ENCODE assay signal across 10 mouse cellular contexts in genomic region chr5:32336092-32336491, GRCm38 (mm10).
DNase-seq lines count a peak whose midpoint lies in the region; ATAC-seq and TF ChIP-seq lines count a peak whose summit lies in the region.
"Had no signal": no experiment of that assay in that cellular context is flagged by ENCODE, and none has a peak within 500 bp of the region (broad histone marks: within the 10 kb centered on the region; RNA-seq: fewer than 3 reads in every experiment).

No protein-coding gene starts in this region.

- H3K27me3 ChIP-seq in heart, embryonic 15.5 days = no peaks in the 10 kb centered on the region
- no peaks in the 10 kb centered on the region for H3K27me3 ChIP-seq in stomach, postnatal 0 days (ENCODE audit: control insufficient read depth, insufficient read depth, low read length)
- H3K27me3 ChIP-seq: forebrain, embryonic 13.5 days had no signal

- TF ChIP-seq CTCF in stomach, postnatal 0 days (IDR thresholded peaks at IDR 0.05; ENCODE audit: low read depth) = no peak

- no peak overlapping the region for H3K4me2 ChIP-seq in heart, embryonic 15.5 days
- H3K4me2 ChIP-seq in stomach, postnatal 0 days (replicated peaks; ENCODE audit: low read depth) = no peak overlapping the region

- no peaks in the 10 kb centered on the region for H3K36me3 ChIP-seq in heart, embryonic 15.5 days
- no peaks in the 10 kb centered on the region for H3K36me3 ChIP-seq in stomach, postnatal 0 days (ENCODE audit: control insufficient read depth, insufficient read depth, low read length)

- no peak overlapping the region for H3K4me3 ChIP-seq in heart, embryonic 15.5 days
- H3K4me3 ChIP-seq in stomach, postnatal 0 days (ENCODE audit: low read depth, low read length) = no peak overlapping the region
- H3K4me3 ChIP-seq: forebrain, embryonic 13.5 days; heart, adult 2 months had no signal

- peak overlapping the region; percentile 85 for H3K27ac ChIP-seq in heart, embryonic 15.5 days
- peak overlapping the region; percentile 89 for H3K27ac ChIP-seq in stomach, postnatal 0 days (replicated peaks)

- H3K9me3 ChIP-seq in heart, embryonic 15.5 days (replicated peaks) = no peaks in the 10 kb centered on the region
- no peaks in the 10 kb centered on the region for H3K9me3 ChIP-seq in stomach, postnatal 0 days (ENCODE audit: control insufficient read depth, low read length)
- H3K9me3 ChIP-seq: forebrain, embryonic 13.5 days had no signal

- H3K4me1 ChIP-seq in heart, embryonic 15.5 days (replicated peaks) = peaks cover 55% of the 10 kb centered on the region
- peaks cover 8% of the 10 kb centered on the region for H3K4me1 ChIP-seq in stomach, postnatal 0 days (replicated peaks; ENCODE audit: control insufficient read depth, insufficient read depth)

- ATAC-seq in heart, embryonic 15.5 days (replicated peaks; ENCODE audit: insufficient number of reproducible peaks, insufficient read depth, low FRiP score, low read depth) = no peak
- ATAC-seq in stomach, postnatal 0 days (ENCODE audit: low FRiP score, low TSS enrichment) = 0 out of 2 replicates have a peak, but pooled peaks have one; percentile 19

- no peak for DNase-seq in heart, adult 8-10 months (ENCODE audit: low spot score)
- DNase-seq in urinary bladder, postnatal 14 days (ENCODE audit: low spot score) = peak; percentile 77
- no peak for DNase-seq in urinary bladder, postnatal 4 days (ENCODE audit: low spot score in 2 of 2)
- DNase-seq in cerebellum, postnatal 25 days = peak; percentile 74 to 79
- DNase-seq in stomach, postnatal 0 days (ENCODE audit: low spot score) = no peak
- DNase-seq in lung, adult 18-20 months = no peak
- DNase-seq: lung, postnatal 4 days had no signal

- H3K9ac ChIP-seq in heart, embryonic 15.5 days = no peak overlapping the region
- no peak overlapping the region; the same call in 1 of the 2 replicates for H3K9ac ChIP-seq in stomach, postnatal 0 days (ENCODE audit: low read length)
- H3K9ac ChIP-seq: forebrain, embryonic 13.5 days had no signal

- 62% methylated on average over 5 of the region's 5 CpGs for WGBS in heart, embryonic 15.5 days
- WGBS in stomach, postnatal 0 days = 41% methylated on average over 5 of the region's 5 CpGs

- TF ChIP-seq EP300 in stomach, postnatal 0 days (optimal IDR thresholded peaks at IDR 0.05) = no peak

Comparison
In these comparisons a context has a peak if more than half of its experiments do, and no peak if none do; other contexts are left out.
1. DNase-seq: peak in urinary bladder, postnatal 14 days (single experiment) and cerebellum, postnatal 25 days (2 of 2); none in heart, adult 8-10 months (single experiment), urinary bladder, postnatal 4 days (0 of 2), stomach, postnatal 0 days (single experiment) and lung, adult 18-20 months (0 of 2).